ENCODE assay signal across 10 mouse cellular contexts in the genomic region with DNA sequence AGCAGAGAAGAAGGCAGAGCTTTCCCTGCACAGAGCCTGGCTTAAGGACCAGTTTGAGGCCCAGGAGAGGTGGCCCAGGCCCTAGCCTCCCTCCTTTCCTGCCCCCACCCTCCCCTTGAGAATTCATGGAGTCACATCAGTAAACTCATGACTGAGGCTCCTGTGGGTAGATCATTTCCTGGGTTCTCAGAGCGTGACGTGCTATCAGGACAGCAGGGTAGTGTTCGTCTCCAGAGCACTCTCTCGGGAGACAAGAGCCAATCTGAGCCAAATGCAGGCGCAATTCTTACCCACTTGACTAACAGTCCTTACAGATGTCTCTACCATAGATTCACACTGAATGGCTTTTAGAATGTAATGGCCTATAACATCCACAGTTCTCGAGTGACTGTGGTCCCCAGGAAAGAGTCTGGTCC. TPM values are rescaled to one million over a fixed set of nuclear protein-coding genes. Genes with fewer than 3 reads are reported as not detected.
A peak's percentile ranks its signal among the peaks of the same experiment; 100 is the strongest.
DNase-seq lines count a peak whose midpoint lies in the region; ATAC-seq and TF ChIP-seq lines count a peak whose summit lies in the region.
"Had no signal": no experiment of that assay in that cellular context is flagged by ENCODE, and none has a peak within 500 bp of the region (broad histone marks: within the 10 kb centered on the region; RNA-seq: fewer than 3 reads in every experiment).

No protein-coding gene starts in this region.

- ATAC-seq in kidney, postnatal 0 days (replicated peaks; ENCODE audit: low FRiP score, low read depth) = no peak; the same call in 1 of the 2 replicates
- ATAC-seq in heart, postnatal 0 days (ENCODE audit: insufficient read depth, low read depth) = 0 out of 2 replicates have a peak, but pooled peaks have one; percentile 18
- 0 out of 2 replicates have a peak, but pooled peaks have one; percentile 31 for ATAC-seq in midbrain, postnatal 0 days (ENCODE audit: low FRiP score)

- no peak overlapping the region for H3K27ac ChIP-seq in kidney, postnatal 0 days
- H3K27ac ChIP-seq in heart, postnatal 0 days (ENCODE audit: low read depth) = peak overlapping the region; percentile 1; the same call in 1 of the 2 replicates
- no peak overlapping the region; the same call in 1 of the 2 replicates for H3K27ac ChIP-seq in midbrain, postnatal 0 days (ENCODE audit: low read depth, low read length)

- no peaks in the 10 kb centered on the region for H3K27me3 ChIP-seq in kidney, postnatal 0 days (ENCODE audit: insufficient read depth, low read length)
- H3K27me3 ChIP-seq in heart, postnatal 0 days (ENCODE audit: control insufficient read depth, insufficient read depth, low read length) = no peaks in the 10 kb centered on the region; the same call in 1 of the 2 replicates
- H3K27me3 ChIP-seq in midbrain, postnatal 0 days (ENCODE audit: insufficient read depth, low read length) = no peaks in the 10 kb centered on the region

- TF ChIP-seq EP300 in heart, postnatal 0 days (IDR thresholded peaks at IDR 0.05; ENCODE audit: low read depth) = no peak

- no peaks in the 10 kb centered on the region for H3K36me3 ChIP-seq in kidney, postnatal 0 days (ENCODE audit: insufficient read depth, low read length)
- no peaks in the 10 kb centered on the region for H3K36me3 ChIP-seq in heart, postnatal 0 days (replicated peaks; ENCODE audit: control insufficient read depth, insufficient read depth, low read length)
- no peaks in the 10 kb centered on the region for H3K36me3 ChIP-seq in midbrain, postnatal 0 days (ENCODE audit: insufficient read depth, low read length)

- peaks cover 21% of the 10 kb centered on the region for H3K4me1 ChIP-seq in kidney, postnatal 0 days (replicated peaks; ENCODE audit: insufficient read depth, low read length)
- peaks cover 32% of the 10 kb centered on the region for H3K4me1 ChIP-seq in heart, postnatal 0 days (ENCODE audit: control insufficient read depth, insufficient read depth)
- H3K4me1 ChIP-seq in midbrain, postnatal 0 days (ENCODE audit: insufficient read depth, low read length) = peaks cover 6% of the 10 kb centered on the region; the same call in 1 of the 2 replicates

- H3K4me2 ChIP-seq in kidney, postnatal 0 days (ENCODE audit: low read length) = no peak overlapping the region
- no peak overlapping the region for H3K4me2 ChIP-seq in heart, postnatal 0 days (ENCODE audit: low read depth, low read length)
- no peak overlapping the region for H3K4me2 ChIP-seq in midbrain, postnatal 0 days (ENCODE audit: low read depth, low read length, poor library complexity, severe bottlenecking)

- no peak overlapping the region for H3K4me3 ChIP-seq in kidney, postnatal 0 days (replicated peaks; ENCODE audit: low read depth, low read length)
- no peak overlapping the region for H3K4me3 ChIP-seq in heart, postnatal 0 days (ENCODE audit: low read depth, low read length)
- no peak overlapping the region for H3K4me3 ChIP-seq in midbrain, postnatal 0 days (ENCODE audit: low read depth, low read length)

- 0 out of 2 replicates have a peak overlapping the region, but pooled peaks have one; percentile 13 for H3K9ac ChIP-seq in kidney, postnatal 0 days (ENCODE audit: low read depth, low read length)
- no peak overlapping the region for H3K9ac ChIP-seq in heart, postnatal 0 days (replicated peaks; ENCODE audit: low read depth, low read length)
- no peak overlapping the region for H3K9ac ChIP-seq in midbrain, postnatal 0 days (replicated peaks; ENCODE audit: low read length, poor library complexity, severe bottlenecking)

- WGBS in kidney, postnatal 0 days = 41% methylated on average over 6 of the region's 6 CpGs
- 37% methylated on average over 6 of the region's 6 CpGs for WGBS in heart, postnatal 0 days
- WGBS in midbrain, postnatal 0 days = 60% methylated on average over 6 of the region's 6 CpGs

- no peak for DNase-seq in kidney, postnatal 0 days (ENCODE audit: low spot score)
- no peak for DNase-seq in kidney, postnatal 10 days
- peak; percentile 71 for DNase-seq in NIH3T3 (ENCODE audit: low read depth)
- no peak for DNase-seq in heart, postnatal 0 days (ENCODE audit: low spot score)
- no peak for DNase-seq in midbrain, postnatal 0 days (ENCODE audit: low spot score)
- DNase-seq in c-Kit-positive CD71-positive TER-119-positive erythroid progenitor cells, embryonic 14.5 days (ENCODE audit: low spot score) = no peak
- DNase-seq in adipocyte (ENCODE audit: low spot score) = no peak
- no peak for DNase-seq in cerebellum, postnatal 36 days
- DNase-seq: cerebellum, adult 18-20 months; thymus, postnatal 14 days had no signal

- no peak for TF ChIP-seq CTCF in kidney, postnatal 0 days (IDR thresholded peaks at IDR 0.05; ENCODE audit: low read depth)
- TF ChIP-seq CTCF in heart, postnatal 0 days (IDR thresholded peaks at IDR 0.05; ENCODE audit: low read depth) = no peak
- no peak for TF ChIP-seq CTCF in midbrain, postnatal 0 days (IDR thresholded peaks at IDR 0.05)

- H3K9me3 ChIP-seq in kidney, postnatal 0 days (replicated peaks; ENCODE audit: low read length) = no peaks in the 10 kb centered on the region
- H3K9me3 ChIP-seq in heart, postnatal 0 days (replicated peaks; ENCODE audit: control insufficient read depth, low read length) = no peaks in the 10 kb centered on the region
- H3K9me3 ChIP-seq in midbrain, postnatal 0 days (ENCODE audit: low read length) = no peaks in the 10 kb centered on the region

RNA-seq across cellular contexts. Expression of a gene that starts 18.1 kb away (rescaled TPM):
- polyA plus RNA-seq in kidney, postnatal 0 days (2015; fragmentation: Nextera tagmentation; extraction: Ambion mirVana) = 0.80 and 0.83 TPM in 2 replicates
- total RNA-seq in heart, postnatal 0 days (2014; rRNA removed; ENCODE audit: low replicate concordance) = 17.7 and 21.9 TPM in 2 replicates
- polyA plus RNA-seq in heart, postnatal 0 days (2015; fragmentation: Nextera tagmentation; extraction: Ambion mirVana) = 7.2 and 7.7 TPM in 2 replicates
- total RNA-seq in midbrain, postnatal 0 days (2014; rRNA removed) = 14.3 and 17.0 TPM in 2 replicates
- polyA plus RNA-seq in midbrain, postnatal 0 days (2015; fragmentation: Nextera tagmentation; extraction: Ambion mirVana) = 7.3 and 9.3 TPM in 2 replicates

RNA-seq across cellular contexts. Expression of a gene that starts 25.3 kb away (rescaled TPM):
- 0.11 TPM in 1 of 2 replicates, not detected in the other for polyA plus RNA-seq in kidney, postnatal 0 days (2015; fragmentation: Nextera tagmentation; extraction: Ambion mirVana)
- not detected in 2 replicates for total RNA-seq in heart, postnatal 0 days (2014; rRNA removed; ENCODE audit: low replicate concordance)
- polyA plus RNA-seq in heart, postnatal 0 days (2015; fragmentation: Nextera tagmentation; extraction: Ambion mirVana) = 0.08 and 0.10 TPM in 2 replicates
- total RNA-seq in midbrain, postnatal 0 days (2014; rRNA removed) = 0.16 TPM in 1 of 2 replicates, not detected in the other
- polyA plus RNA-seq in midbrain, postnatal 0 days (2015; fragmentation: Nextera tagmentation; extraction: Ambion mirVana) = 0.15 TPM in 1 of 2 replicates, not detected in the other

RNA-seq across cellular contexts. Expression of a gene that starts 45.0 kb away (rescaled TPM):
- not detected in 2 replicates for polyA plus RNA-seq in kidney, postnatal 0 days (2015; fragmentation: Nextera tagmentation; extraction: Ambion mirVana)
- total RNA-seq in heart, postnatal 0 days (2014; rRNA removed; ENCODE audit: low replicate concordance) = 0.23 and 0.93 TPM in 2 replicates
- polyA plus RNA-seq in heart, postnatal 0 days (2015; fragmentation: Nextera tagmentation; extraction: Ambion mirVana) = 0.36 and 0.40 TPM in 2 replicates
- total RNA-seq in midbrain, postnatal 0 days (2014; rRNA removed) = 4.9 and 8.4 TPM in 2 replicates
- polyA plus RNA-seq in midbrain, postnatal 0 days (2015; fragmentation: Nextera tagmentation; extraction: Ambion mirVana) = 13.0 and 13.9 TPM in 2 replicates

Comparison
In these comparisons a context has a peak if more than half of its experiments do, and no peak if none do; other contexts are left out.
1. RNA of a gene that starts 45.0 kb away (polyA plus RNA-seq): 13.0 to 13.9 TPM in midbrain, postnatal 0 days; 0.36 to 0.40 TPM in heart, postnatal 0 days and not detected in kidney, postnatal 0 days; every median in the first group is over 10 times any median in the second.